Mouse (Mus musculus) left cerebral cortex, adult 8-10 months (tissue): Measurements from ENCODE around the gene Plce1. TPM values are rescaled to one million over a fixed set of nuclear protein-coding genes. Genes with fewer than 3 reads are reported as not detected.
A peak's percentile ranks its signal among the peaks of the same experiment; 100 is the strongest.
"Not testable (repeated sequence)": the region's sequence is repeated elsewhere in the genome, so short reads cannot be mapped to it uniquely, and the experiment has no call there.

Source experiments
- DNase-seq, 2 experiments: peaks; one replicate each; pipeline ENCODE4 v3.0.0; 2022; ENCODE audit warnings: low spot score in 2 of 2
- total RNA-seq, 4 experiments: library from RNA; stranded (reverse); gene quantifications; 2 replicates each; pipeline ENCODE4 v1.2.4; 2022

The Plce1 gene
- total RNA-seq, 4 experiments from 2014 or later = 6.1 to 12.6 (median 8.8) TPM

DNA sequence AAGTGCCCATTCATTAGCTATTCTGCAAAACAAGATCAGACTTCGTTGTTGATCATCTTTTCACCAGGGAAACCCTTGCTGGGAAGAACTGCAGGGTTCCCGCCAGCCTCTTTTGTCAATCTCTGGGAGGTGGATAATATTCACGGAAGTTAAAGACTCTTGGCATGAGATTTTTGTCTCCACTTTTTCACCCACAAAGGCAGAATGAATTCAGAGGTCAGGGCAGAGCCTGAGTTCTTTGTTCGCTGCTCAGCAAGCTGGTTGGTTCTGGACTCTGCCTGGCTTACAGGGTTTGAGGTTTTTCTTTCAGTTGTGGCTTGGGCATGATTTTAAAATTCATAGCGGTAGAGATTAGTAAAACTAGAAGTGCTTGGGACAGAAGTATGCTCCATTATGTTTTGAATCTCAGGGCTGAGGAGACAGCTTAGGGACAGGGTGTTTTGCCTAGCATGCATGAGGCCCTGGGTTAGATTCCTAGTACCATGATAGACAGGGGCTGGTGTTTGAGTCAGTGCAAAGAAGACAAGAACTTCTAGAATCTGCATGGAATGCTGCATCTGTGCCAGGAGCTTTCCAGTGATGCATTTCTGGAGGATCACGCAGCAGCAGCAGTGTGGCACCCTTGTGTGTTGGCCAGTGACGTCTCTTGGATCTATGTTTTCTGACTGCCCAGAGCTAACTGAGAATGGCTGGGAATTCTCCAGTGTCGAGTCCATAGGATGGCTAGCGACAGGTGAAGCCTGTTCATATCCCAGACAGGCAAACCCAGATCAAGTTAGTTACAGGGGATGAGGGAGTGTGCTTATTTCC, 7.4 kb downstream of the Plce1 start:
- DNase-seq = no peak

DNA sequence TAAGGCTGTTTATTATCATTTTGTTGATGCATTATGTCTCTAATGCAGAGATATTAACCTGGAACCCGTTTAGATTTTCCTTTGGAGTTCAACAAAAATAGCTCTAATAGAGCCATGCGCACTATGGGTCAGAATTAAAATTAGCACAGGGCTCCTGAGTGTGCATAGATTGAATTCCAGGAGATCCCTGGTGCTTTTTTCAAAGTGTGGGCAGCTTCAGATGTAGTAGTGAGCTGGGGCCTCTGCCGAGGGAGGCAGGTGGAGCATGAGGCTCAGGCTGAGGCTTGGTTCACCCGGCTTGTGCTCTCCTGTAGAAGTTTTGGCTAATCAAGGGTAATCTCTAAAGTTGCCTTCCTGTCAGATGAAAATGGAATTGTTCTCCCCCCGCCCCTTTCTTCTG, 17.3 kb downstream of the Plce1 start:
- DNase-seq = no peak

DNA sequence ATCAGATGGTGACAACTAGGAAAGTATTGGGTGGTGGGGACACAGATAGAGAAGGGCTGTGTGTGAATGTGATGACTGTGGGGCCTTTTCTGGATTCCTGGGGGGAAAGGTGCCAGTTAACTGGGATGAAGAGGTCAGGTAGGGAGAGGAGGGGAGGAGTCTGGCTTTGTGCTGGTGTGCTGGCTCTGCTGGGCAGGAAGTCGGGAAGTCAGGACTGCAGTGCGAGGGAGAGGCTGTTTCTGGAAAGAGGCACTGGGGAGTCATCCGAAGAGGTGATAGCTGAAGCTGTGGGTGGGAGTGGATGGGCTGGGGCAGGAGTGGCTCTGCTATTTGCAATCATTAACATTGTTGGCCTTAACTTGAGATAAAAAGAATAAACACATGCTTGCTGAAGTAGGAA, 23.7 kb downstream of the Plce1 start:
- DNase-seq = no peak

- peak; percentile 3 to 25 for DNase-seq
These were observed 25.2 kb downstream of the Plce1 start for GRCm38 (mm10) chr19:38506131-38506530.

DNA sequence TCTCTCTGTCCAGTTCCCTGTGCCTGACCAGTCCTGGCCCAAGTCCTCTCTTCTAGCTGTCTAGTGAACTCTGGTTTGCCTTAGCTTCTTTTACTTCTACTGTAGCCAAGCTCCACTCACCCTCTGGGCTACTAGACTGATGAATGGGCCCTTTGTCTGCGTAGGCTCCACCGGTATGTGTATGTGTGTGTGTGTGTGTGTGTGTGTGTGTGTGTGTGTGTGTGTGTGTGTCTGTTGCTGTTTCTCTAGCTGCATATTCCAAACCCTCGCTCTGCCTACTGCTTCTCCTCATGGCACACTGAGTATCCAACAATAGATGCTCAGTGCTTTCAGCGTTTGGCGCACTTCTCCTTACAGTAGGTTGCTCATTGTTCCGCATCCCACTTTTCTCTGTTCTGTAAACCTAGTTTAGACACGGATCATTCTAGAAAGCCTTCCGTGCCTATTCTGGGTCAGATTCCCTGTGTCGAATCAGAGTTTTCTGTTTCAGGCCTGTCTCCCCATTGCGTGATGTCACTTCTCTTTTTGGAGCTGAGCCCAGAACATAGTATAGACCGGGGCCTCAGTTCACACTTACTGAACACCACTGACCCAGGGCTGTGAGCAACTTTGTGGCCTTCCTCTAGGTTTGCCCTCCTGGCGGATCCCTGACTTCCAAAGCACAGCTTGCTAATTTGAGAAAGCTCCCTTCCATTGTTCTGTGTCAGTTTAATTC, 26.5 kb downstream of the Plce1 start:
- peak in 1 of 2 experiments; percentile 28 for DNase-seq

DNA sequence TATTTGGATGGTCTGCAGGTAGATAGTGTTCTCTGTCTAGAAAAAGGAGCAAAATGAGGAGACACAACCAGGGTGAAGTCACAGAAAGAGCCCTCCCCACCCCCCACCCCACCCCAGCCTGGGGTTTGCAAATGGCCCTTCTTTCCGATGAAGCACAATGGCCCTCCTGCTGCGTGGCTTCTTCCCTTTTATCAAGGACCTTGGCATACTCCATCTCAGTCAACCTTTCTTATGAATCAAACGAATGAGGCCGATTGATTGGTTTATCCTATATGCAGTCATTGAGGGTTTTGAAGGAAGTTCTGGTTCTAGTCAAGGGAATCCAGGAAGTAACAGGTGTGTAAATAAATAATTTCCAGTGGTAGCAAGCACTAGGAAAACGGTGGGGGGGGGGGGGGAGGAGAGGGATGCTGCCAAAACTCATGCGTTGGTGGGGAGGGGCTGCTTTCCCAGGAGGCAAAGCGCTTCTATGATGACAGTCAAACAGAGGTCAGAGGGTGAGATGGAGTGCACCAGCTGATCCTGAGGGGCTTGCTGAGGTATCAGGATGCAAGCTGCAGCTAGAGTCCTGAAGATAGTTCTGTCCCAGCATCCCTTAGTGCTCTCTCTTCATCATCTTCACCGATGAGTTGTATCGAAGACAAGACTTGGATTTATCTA, 27.2 kb downstream of the Plce1 start:
- DNase-seq = no peak

GRCm38 (mm10) chr19:38514417-38515184, 33.7 kb downstream of the Plce1 start:
- no peak for DNase-seq

DNA sequence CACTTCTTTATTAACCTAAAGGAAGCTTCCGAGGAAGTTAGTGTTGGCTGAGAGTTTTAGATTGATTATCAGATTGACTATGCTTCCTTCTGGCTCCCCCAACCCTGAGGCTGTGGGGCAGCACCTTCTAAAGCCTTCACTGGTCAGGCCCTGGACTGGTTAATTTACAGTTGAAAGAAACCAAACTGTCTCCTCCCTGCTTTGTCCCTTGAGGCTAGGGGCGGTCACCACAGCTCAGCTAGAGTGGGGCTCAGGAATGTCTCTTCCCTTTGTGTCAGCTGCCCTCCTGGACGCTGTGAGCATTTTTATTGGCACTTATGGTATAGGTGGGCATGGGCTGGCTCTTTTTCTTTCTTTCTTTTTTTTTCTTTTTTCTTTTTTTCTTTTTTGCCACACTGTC, 45.9 kb downstream of the Plce1 start:
- DNase-seq = no peak

- DNase-seq = no peak
These were observed 46.6 kb downstream of the Plce1 start for GRCm38 (mm10) chr19:38527475-38527874.

DNA sequence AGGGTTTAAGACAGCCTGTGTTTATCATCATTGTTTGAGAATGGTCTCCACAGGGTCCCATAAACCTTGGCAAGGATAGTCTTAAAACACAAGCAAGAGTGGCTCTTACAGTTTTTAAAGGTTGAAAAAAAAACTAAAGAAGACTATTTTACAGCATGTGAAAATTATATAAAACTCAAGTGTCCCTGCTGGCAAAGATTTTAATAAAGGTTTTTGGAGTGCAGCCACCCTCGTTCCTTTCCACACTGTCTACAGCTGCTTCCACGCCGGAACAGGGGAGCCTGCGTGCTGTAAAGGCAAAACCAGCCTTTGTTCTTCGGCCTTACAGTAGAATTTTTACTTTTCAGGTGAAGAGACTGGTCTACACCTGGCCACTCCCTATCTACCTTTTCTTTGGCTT, 52.3 kb downstream of the Plce1 start:
- DNase-seq = no peak

- DNase-seq = no peak
These were observed 58.4 kb downstream of the Plce1 start for GRCm38 (mm10) chr19:38539338-38539737.

- no peak for DNase-seq
These were observed 59.6 kb downstream of the Plce1 start for GRCm38 (mm10) chr19:38540549-38540948.

DNA sequence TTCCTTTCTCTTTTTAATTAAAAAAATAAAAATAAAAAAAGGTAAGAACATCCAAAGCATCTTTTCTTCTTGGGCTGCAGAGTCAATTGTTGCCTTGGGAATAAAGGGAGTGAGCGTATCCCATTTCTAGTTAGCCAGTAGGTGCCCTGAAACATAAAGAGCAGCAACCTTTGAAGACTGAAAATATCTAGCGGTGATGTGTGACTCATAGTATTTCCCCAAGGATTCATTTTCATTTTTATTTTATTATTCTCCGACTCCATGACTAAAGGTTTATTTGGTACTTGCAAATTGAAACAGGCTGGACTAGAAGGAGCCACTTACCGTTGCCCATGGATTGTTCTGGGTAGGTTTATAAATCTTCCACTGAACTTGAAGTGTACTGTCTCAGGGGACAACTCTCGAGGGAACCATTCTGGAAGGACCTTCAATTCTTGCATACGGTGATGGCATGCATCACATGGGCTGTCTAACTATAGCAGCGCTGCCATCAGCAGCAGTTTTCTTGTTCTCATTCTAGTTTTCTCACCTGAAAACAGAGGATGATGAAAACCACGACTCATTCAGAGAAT, 68.7 kb downstream of the Plce1 start:
- DNase-seq = no peak

- no peak for DNase-seq
These were observed 72.6 kb downstream of the Plce1 start for GRCm38 (mm10) chr19:38553551-38553950.

- DNase-seq = no peak
These were observed 74.5 kb downstream of the Plce1 start for GRCm38 (mm10) chr19:38555399-38555798.

GRCm38 (mm10) chr19:38558816-38559215, 77.9 kb downstream of the Plce1 start:
- no peak for DNase-seq

DNA sequence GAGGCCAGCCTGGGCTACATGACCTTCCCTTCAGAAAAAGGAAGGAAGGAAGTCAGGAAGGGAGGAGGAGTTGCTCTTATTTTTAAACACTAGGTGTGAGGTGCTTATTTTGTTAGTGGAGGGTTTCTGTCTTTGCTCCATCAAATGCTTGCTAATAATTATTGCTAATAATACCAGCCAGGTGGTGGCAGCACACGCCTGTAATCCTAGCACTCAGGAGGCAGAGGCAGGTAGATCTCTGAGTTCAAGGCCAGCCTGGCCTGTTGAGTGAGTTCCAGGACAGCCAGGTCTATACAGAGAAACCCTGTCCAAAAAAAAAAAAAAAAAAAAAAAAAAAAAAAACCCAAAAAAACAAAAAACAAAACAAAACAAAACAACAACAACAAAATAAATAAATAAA, 81.0 kb downstream of the Plce1 start:
- DNase-seq = not testable (repeated sequence)

GRCm38 (mm10) chr19:38566156-38566555, 85.2 kb downstream of the Plce1 start:
- no peak for DNase-seq

- no peak for DNase-seq
These were observed 85.8 kb downstream of the Plce1 start for GRCm38 (mm10) chr19:38566752-38567151.

- no peak for DNase-seq
These were observed 86.4 kb downstream of the Plce1 start for GRCm38 (mm10) chr19:38567331-38567730.

DNA sequence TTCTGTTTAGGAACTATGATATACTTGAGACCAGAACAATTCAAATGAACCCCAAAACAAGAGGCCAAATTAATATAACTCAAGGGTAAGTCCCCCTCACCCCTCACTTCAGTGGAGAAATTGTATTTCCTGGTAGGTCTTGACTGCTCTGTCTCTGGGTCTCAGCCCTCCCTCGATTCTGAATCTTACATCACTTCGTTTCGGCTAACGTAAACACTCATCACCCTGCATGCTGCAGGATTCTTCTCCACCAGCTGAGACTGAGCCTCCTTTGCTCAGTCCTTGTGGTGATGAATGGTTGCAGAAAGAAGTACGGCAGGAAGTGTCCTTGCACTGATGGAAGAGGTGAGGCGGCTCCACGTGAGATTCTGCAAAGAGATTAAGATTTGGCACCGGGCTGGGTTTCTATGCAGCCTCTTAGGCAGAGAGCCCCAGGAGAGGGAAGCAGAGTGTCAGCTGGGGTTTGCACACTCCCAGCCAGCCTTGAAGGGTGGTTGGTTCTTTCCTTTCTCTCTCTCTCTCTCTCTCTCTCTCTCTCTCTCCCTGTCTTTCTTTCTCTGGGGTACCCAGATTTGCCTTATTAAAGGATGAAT, 97.7 kb downstream of the Plce1 start:
- DNase-seq = no peak
